Mouse (Mus musculus) bone marrow macrophage, adult 2 months (primary cell): ENCODE data around the gene Hddc3. TPM values are rescaled to one million over a fixed set of nuclear protein-coding genes. Genes with fewer than 3 reads are reported as not detected.
A peak's percentile ranks its signal among the peaks of the same experiment; 100 is the strongest.

Experiments used
- H3K27ac ChIP-seq: 2 replicates; pipeline ENCODE4 v1.5.1; 2012; ENCODE audit warnings: low read depth, low read length; ENCODE audit not compliant: insufficient read depth
- H3K4me1 ChIP-seq: 2 replicates; pipeline ENCODE4 v1.6.1; 2012; ENCODE audit warnings: low read length; ENCODE audit not compliant: control insufficient read depth, insufficient read depth
- H3K4me3 ChIP-seq: 2 replicates; pipeline ENCODE4 v1.5.1; 2012; ENCODE audit warnings: mild to moderate bottlenecking, low read length, moderate library complexity; ENCODE audit not compliant: insufficient read depth
- CTCF ChIP-seq: IDR thresholded peaks from 2 replicates; pipeline ENCODE4 v1.5.1; 2012; ENCODE audit warnings: low read depth, mild to moderate bottlenecking, low read length, moderate library complexity
- POLR2A ChIP-seq: IDR thresholded peaks from 2 replicates; pipeline ENCODE4 v1.6.1; 2012; ENCODE audit warnings: mild to moderate bottlenecking, low read depth, low read length, borderline replicate concordance
- polyA plus RNA-seq: library from polyadenylated mRNA; stranded (reverse); fragments of >200 nt; gene quantifications from 2 replicates; pipeline ENCODE4 v1.2.4, GENCODE M21; 2012; ENCODE audit not compliant: missing spikeins, insufficient read depth, insufficient read length

Hddc3 gene
- polyA plus RNA-seq = 6.2 and 7.5 TPM in 2 replicates

DNA sequence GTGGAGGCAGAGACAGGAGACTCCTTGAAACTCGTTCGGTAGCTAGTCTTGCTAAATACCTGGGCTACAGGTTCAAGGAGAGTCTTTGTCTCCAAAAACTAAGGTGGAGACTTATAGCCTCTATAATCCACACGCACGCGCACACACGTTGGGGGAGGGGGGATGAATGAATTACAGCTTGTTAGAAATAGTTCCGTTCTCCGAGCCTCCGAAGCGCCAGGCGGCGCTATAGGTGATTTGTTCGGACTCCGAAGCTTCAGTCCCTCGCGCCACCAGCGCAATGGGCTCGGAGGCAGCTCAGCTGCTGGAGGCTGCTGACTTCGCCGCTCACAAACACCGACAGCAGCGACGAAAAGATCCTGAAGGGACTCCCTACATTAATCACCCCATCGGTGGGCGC lies at the start of gene Hddc3:
TSS of gene Hddc3 (plus strand) at position 247 of the 400 bp plus-strand sequence.
- H3K4me3 ChIP-seq = peak within 1 kb of the TSS; percentile 73
- H3K4me1 ChIP-seq = peaks cover 30% of the 10 kb centered on the region
- peak within 1 kb of the TSS; percentile 22; the same call in 1 of the 2 replicates for H3K27ac ChIP-seq
- TF ChIP-seq POLR2A (0 out of 2 replicates have a peak, but pooled peaks have one; percentile 74), CTCF (peak; percentile 71)

DNA sequence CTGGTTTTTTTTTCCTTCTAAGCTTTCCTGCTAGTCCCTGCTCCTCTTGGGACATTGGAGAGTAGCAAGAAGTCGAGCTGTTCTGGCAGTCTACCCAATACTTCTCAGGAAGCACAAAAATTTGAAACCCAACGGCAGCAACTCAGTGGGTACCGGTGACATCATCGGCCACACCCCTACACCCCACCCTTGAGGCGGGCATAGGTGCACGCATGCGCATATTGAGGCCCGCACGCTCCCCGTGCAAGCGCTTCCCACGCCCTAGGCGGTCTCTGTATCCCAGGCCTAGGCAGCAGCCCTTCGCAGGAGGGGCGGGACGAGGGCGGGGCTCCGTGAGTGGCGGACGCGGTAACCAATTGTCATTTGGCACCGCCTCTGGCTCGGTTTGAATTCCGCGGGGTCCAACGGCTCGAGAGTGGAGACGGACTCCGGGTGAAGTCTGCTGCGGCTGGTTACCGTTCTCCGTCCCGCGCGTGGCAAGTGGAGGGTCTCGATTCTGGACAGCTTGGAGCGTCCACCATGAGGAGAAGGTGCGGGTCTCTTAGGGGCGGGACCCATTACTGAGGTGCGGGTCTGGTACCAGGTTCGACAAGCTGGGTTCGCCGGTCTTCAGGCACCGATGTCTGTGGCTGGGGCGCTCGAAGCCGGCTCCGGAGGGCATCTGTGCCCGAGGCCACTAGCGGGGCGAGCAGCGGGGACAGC lies 48.7 kb upstream of the Hddc3 start, which contains the start of gene Prc1:
TSS of gene Prc1 (plus strand) at position 389 of the 702 bp plus-strand sequence.
- peak within 1 kb of the TSS; percentile 70 for H3K4me3 ChIP-seq
- TF ChIP-seq POLR2A (no peak), CTCF (no peak)
- H3K4me1 ChIP-seq = peaks cover 21% of the 10 kb centered on the region
- peak within 1 kb of the TSS; percentile 31 for H3K27ac ChIP-seq

DNA sequence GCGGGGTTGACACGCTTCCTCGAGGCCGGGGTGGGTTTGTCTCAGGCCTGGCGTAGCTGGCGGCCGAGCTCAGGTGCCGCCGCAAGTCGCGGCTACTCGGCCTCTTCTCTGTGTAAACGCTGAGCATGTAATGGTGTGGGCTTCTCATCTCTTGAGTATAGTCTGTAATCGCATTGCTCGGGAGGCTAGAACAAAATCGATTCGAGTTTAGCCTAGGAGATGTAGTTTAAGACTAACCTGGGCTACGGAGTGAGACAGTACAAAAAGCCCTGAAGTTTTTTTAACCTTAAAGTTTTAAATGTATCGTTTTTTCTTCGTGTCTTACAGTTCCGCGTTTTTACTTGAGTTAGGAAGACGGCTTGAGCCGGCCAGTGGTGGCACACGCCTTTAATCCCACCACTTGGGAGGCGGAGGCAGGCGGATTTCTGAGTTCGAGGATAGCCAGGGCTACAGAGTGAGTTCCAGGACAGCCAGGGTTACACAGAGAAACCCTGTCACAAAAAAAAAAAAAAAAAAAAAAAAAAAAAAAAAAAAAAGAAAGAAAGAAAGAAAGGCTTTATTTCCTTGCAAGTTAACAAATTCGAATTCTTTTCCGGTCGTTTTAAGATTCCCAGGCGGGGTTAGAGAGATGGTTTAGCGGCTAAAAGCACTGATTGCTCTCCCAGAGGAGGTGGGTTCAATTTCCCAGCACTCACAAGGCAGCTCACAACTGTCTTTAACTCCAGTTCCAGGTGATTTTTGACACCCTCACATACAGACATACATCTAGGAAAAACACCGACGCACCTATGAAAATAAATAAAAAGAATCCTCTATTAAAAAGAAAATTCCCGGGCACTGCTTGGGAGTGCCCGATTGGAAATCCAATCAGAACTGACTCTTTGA lies 47.9 kb upstream of the Hddc3 start:
- Histone ChIP-seq H3K4me3 (peak overlapping the region; percentile 70), H3K27ac (peak overlapping the region; percentile 26), H3K4me1 (peaks cover 29% of the 10 kb centered on the region)
- no peak for TF ChIP-seq CTCF

DNA sequence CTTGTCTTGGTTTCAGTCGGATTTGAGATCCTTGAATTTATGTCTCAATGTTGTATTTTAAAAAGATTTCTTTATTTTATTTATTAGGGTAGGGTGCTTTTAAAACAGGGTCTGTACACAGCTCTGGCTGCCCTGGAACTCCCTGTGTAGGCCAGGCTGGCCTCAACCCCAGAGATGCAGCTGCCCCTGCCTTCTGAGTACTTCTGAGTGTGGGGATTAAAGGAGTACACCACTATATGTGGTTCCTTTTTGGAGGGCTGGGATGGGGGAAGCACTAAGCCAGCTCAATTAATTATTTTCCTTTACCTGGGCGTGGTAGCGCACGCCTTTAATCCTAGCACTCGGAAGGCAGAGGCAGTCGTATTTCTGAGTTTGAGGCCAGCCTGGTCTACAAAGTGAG lies 46.4 kb upstream of the Hddc3 start:
- Histone ChIP-seq H3K27ac (no peak overlapping the region), H3K4me3 (no peak overlapping the region), H3K4me1 (peaks cover 30% of the 10 kb centered on the region)
- TF ChIP-seq POLR2A (no peak), CTCF (no peak)

DNA sequence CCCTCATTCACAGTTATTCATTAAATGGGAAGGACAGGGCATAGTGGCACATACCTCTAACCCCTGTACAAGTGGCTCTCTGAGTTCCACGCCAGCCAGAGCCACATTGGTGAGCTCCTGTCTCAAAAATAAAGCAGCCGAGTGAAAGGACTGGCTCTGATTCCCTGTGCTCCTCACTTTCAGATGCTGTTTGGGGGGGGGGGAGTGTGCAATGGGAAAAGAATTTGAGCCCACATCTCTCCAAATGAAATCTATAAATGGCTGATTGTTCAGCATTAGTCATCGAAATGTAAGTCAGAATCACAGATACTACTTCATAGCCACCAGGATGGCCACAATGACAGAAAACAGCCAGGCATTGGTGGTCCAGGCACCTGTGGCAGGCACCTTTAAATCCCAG lies 45.9 kb upstream of the Hddc3 start:
- peaks cover 30% of the 10 kb centered on the region for H3K4me1 ChIP-seq
- TF ChIP-seq POLR2A (no peak), CTCF (no peak)
- no peak overlapping the region for H3K4me3 ChIP-seq
- H3K27ac ChIP-seq = no peak overlapping the region

DNA sequence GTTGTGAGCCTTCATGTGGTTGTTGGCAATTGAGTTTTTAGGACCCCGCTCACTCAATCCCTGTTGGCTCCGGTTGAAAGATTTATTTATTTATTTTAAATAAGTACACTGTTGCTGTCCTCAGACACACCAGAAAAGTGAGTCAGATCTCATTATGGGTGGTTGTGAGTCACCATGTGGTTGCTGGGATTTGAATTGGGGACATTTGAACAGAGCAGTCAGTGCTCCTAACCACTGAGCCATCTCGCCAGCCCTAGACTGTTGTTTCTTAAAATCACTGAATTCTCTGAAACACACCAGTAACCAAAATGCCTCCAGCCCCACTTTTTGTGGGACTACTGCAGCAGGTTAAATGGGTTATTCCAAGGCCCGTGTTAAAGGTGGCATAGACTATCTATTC lies 44.1 kb upstream of the Hddc3 start:
- Histone ChIP-seq H3K27ac (no peak overlapping the region), H3K4me1 (peaks cover 27% of the 10 kb centered on the region), H3K4me3 (no peak overlapping the region)
- no peak for TF ChIP-seq POLR2A
- TF ChIP-seq CTCF = no peak

DNA sequence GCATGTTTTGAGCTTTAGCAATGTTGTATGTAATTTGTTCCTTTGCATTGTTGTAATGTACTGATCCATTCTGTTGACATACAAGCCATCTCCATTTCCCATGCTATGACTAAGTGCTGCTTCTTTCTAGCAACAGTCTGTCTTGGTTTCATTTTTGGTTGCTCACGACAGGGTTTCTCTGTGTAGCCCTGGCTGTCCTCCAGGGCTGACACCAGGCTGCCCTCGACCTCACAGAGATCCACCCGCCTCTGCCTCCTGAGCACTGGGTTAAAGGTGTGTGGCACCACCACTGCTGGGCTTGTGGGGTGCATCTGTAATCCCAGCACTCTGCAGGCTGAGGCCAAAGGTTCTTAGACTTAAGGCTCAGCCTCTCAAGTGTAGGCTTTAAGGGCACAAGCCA lies 43.3 kb upstream of the Hddc3 start:
- no peak overlapping the region for H3K27ac ChIP-seq
- H3K4me1 ChIP-seq = peaks cover 27% of the 10 kb centered on the region
- H3K4me3 ChIP-seq = 0 out of 2 replicates have a peak overlapping the region, but pooled peaks have one; percentile 2
- TF ChIP-seq POLR2A (no peak), CTCF (no peak)

DNA sequence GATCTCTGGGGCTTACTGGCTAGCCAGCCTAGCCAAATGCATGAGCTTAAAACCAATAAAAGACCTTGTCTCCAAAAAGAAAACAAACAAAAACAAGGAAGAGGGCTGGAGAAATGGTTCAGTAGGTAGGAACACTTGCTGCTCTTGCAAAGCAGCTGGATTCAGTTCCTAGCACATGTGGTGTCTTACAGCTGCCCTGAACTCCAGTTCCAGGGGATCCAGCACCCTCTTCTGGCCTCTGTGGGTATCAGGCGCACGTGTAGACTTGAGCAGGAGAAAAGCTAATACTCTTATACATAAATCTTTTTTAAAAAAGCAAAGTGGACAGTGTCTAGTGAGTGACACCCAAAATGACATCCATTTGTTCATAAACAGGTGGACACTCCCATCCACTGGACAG lies 41.4 kb upstream of the Hddc3 start:
- peaks cover 25% of the 10 kb centered on the region for H3K4me1 ChIP-seq
- no peak overlapping the region for H3K4me3 ChIP-seq
- no peak overlapping the region for H3K27ac ChIP-seq
- no peak for TF ChIP-seq CTCF
- TF ChIP-seq POLR2A = no peak

DNA sequence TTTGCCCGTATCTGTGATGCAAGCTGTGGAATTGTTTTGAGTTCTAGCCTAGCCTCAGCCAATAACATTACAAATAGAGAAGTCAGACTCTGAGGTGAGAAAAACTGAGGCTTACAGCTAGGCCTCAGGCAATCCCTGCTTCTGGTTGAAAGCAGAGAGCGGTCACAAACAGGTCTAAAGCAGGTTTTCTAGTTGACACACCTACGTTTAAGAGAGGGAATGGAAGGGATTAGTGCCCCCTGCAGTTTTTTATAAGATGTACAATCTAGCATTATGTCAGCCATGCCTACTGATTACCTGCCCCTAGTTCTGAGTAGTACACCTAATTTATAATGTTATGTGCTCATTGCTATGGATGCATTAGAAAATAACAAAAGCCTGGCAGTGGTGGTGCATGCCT lies 35.1 kb upstream of the Hddc3 start:
- no peak overlapping the region for H3K27ac ChIP-seq
- H3K4me3 ChIP-seq = no peak overlapping the region
- TF ChIP-seq CTCF (no peak), POLR2A (no peak)
- no peaks in the 10 kb centered on the region for H3K4me1 ChIP-seq

DNA sequence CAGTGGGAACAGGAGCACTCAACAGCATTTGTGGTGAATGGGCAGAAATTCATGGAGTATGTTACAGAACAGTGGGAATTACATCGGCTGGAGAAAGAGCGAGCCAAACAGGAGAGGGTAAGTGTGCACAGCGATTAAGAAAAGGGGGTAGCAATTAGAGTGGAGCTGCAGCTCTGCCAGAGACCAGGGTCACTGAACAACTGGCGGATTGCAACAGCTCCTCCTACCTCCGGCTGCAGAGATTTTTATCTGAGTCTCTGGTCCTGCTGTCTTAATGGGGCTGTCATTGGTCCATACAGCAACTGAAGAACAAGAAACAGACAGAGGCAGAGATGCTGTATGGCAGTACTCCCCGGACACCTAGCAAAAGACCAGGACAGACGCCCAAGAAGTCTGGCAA lies 32.1 kb upstream of the Hddc3 start:
- TF ChIP-seq CTCF (no peak), POLR2A (no peak)
- no peak overlapping the region for H3K4me3 ChIP-seq
- no peak overlapping the region for H3K27ac ChIP-seq

More for the DNA sequence above, 32.1 kb upstream of the Hddc3 start:
- no peaks in the 10 kb centered on the region for H3K4me1 ChIP-seq
